Mouse (Mus musculus) lung, embryonic 14.5 days (tissue): ENCODE results near the gene Kynu. TPM values are rescaled to one million over a fixed set of nuclear protein-coding genes. Genes with fewer than 3 reads are reported as not detected.

Source experiments
- ATAC-seq: fragments of 200-750 bp; cut with Nextera tagmentation; 2 replicates; pipeline ENCODE4 v1.8.0; 2017; ENCODE audit warnings: mild to moderate bottlenecking, moderate TSS enrichment, moderate library complexity; ENCODE audit not compliant: insufficient read depth
- DNase-seq: peaks from one replicate; pipeline ENCODE4 v3.0.0-alpha.2; 2015
- H3K27ac ChIP-seq: fragments of 300-500 bp; sonication (generic); 2 replicates; pipeline ENCODE4 v1.5.1; 2014; ENCODE audit warnings: low read depth, mild to moderate bottlenecking, moderate library complexity
- H3K27me3 ChIP-seq: fragments of 300-500 bp; sonication (generic); 2 replicates; pipeline ENCODE4 v1.6.1; 2014; ENCODE audit warnings: low read length, control low read depth; ENCODE audit not compliant: insufficient read depth
- H3K36me3 ChIP-seq: fragments of 300-500 bp; sonication (generic); 2 replicates; pipeline ENCODE4 v1.6.1; 2014; ENCODE audit warnings: control low read depth; ENCODE audit not compliant: insufficient read depth
- H3K4me1 ChIP-seq: fragments of 300-500 bp; sonication (generic); 2 replicates; pipeline ENCODE4 v1.6.1; 2014; ENCODE audit warnings: antibody characterized with exemption, control low read depth; ENCODE audit not compliant: insufficient read depth
- H3K4me2 ChIP-seq: fragments of 300-500 bp; sonication (generic); 2 replicates; pipeline ENCODE4 v1.6.1; 2014; ENCODE audit warnings: mild to moderate bottlenecking
- H3K4me3 ChIP-seq: fragments of 300-500 bp; sonication (generic); 2 replicates; pipeline ENCODE4 v1.5.1; 2014; ENCODE audit warnings: low read depth, low read length
- H3K9ac ChIP-seq: fragments of 300-500 bp; sonication (generic); 2 replicates; pipeline ENCODE4 v1.6.1; 2014
- H3K9me3 ChIP-seq: fragments of 300-500 bp; sonication (generic); 2 replicates; pipeline ENCODE4 v1.6.1; 2016; ENCODE audit warnings: low read depth, low read length, control low read depth
- CTCF ChIP-seq: IDR thresholded peaks from 2 replicates; pipeline ENCODE4 v1.5.1; 2016; ENCODE audit warnings: antibody characterized with exemption, low read depth
- WGBS: fragments of 180-500 bp; shearing (Covaris S2); extraction: QIAGEN DNeasy Blood & Tissue Kit; methylation state at CpG from one replicate; pipeline ENCODE4 v1.1.7; 2014; 5-methylcytosine and 5-hydroxymethylcytosine counted together
- polyA plus RNA-seq: library from polyadenylated mRNA; unstranded; fragments of >200 nt; fragmentation: Nextera tagmentation; extraction: Ambion mirVana; gene quantifications from 2 replicates; pipeline ENCODE4 v1.2.1, GENCODE M21; 2014

Gene Kynu
- polyA plus RNA-seq, 1 experiment from 2014 or later, result 0.14 TPM

DNA sequence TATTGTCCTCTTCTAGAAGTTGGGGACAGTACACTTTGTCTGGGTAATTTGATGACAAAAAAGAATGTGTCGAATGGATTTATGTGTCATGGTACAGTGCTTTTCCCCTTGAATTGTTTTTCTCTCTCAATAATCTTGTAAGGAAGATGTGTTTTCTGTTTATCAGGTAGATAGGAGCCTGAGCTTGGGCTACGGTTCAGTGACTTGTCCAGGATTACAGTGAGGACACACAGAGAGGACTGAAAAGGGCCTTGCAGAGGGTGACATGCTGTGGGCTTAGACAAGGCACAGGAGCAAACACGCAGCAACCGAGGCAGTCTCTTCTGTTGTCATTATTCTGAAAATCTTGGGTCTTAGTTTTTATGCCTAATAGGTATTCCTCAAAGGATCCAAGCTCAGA is 913 bp upstream of the Kynu start:
- WGBS, result 67% methylated on average over 4 of the region's 4 CpGs
- Histone ChIP-seq H3K4me3 (no peak overlapping the region), H3K27ac (no peak overlapping the region), H3K4me2 (no peak overlapping the region), H3K4me1 (no peaks in the 10 kb centered on the region), H3K9me3 (no peaks in the 10 kb centered on the region), H3K27me3 (no peaks in the 10 kb centered on the region), H3K9ac (no peak overlapping the region), H3K36me3 (no peaks in the 10 kb centered on the region)
- no peak for TF ChIP-seq CTCF
- ATAC-seq, result no peak
- no peak for DNase-seq

DNA sequence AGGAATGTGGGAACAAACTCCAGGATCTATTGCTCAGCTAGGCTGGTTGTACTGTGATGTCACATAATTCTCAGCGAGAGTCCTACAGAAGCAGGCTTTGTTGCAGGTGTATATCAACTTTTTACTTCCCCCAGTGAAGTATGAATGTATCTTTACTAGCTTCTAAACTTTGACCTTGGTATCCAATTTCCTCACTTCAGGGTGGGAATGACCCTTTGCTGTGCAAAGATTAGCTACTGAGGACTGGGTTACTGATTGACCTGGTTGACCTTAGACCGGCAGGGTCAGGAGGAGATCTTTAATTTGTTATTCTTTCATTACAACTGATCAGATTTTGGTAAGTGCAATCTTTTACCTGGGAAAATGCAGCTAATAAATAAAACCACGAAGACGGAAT is 758 bp downstream of the Kynu start:
- Histone ChIP-seq H3K9ac (no peak overlapping the region), H3K4me1 (no peaks in the 10 kb centered on the region), H3K27me3 (no peaks in the 10 kb centered on the region), H3K4me2 (no peak overlapping the region), H3K36me3 (no peaks in the 10 kb centered on the region), H3K4me3 (no peak overlapping the region), H3K9me3 (no peaks in the 10 kb centered on the region), H3K27ac (no peak overlapping the region)
- 32% methylated on average over 4 of the region's 4 CpGs for WGBS
- TF ChIP-seq CTCF, result no peak
- DNase-seq (no peak), ATAC-seq (no peak)

GRCm38 (mm10) chr2:43556985-43557384 is 1.9 kb downstream of the Kynu start:
- Histone ChIP-seq H3K36me3 (no peaks in the 10 kb centered on the region), H3K27me3 (no peaks in the 10 kb centered on the region), H3K4me1 (no peaks in the 10 kb centered on the region), H3K4me3 (no peak overlapping the region), H3K9ac (no peak overlapping the region), H3K4me2 (no peak overlapping the region), H3K9me3 (no peaks in the 10 kb centered on the region), H3K27ac (no peak overlapping the region)
- 65% methylated on average over 3 of the region's 3 CpGs for WGBS
- TF ChIP-seq CTCF, result no peak
- no peak for ATAC-seq
- no peak for DNase-seq

DNA sequence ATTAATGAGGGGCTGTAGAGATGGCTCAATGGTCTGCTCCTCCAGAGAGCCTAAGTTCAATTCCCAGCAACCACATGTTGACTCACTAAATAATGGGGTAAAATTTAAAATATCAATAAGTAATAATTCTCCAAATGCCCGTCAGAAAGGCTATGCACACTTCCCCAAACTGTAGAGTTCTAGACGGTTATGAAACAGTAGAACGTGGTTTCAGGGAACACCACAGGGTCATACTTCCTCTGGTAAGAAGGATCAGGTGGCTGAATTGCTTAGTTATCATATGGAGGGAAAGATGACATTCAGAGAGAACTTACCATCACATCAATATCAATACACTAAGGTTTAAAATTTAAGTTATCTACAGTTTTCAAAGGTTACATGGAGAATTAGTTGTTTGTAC is 6.1 kb downstream of the Kynu start:
- H3K27me3 ChIP-seq, result no peaks in the 10 kb centered on the region
- 83% methylated on average over 3 of the region's 3 CpGs for WGBS
- DNase-seq (no peak), ATAC-seq (no peak)
- H3K4me2 ChIP-seq, result no peak overlapping the region
- H3K4me1 ChIP-seq, result no peaks in the 10 kb centered on the region
- no peaks in the 10 kb centered on the region for H3K9me3 ChIP-seq
- H3K4me3 ChIP-seq, result no peak overlapping the region
- no peak for TF ChIP-seq CTCF
- H3K27ac ChIP-seq, result no peak overlapping the region
- no peak overlapping the region for H3K9ac ChIP-seq
- H3K36me3 ChIP-seq, result no peaks in the 10 kb centered on the region

DNA sequence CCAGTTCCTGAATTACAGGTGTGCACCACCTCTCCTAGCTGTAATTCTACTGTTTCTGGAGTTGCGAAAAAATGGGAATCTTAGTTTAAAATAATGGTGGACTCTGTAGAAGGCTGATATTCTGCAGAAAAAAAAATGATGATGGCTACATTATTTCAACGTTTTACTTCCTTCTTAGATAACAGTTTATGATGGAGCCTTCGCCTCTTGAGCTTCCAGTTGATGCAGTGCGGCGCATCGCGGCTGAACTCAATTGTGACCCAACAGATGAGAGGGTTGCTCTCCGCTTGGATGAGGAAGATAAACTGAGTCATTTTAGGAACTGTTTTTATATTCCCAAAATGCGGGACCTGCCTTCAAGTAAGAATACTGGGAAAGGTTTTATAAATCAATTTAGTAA is 7.7 kb downstream of the Kynu start:
- no peak overlapping the region for H3K4me2 ChIP-seq
- 86% methylated on average over 9 of the region's 9 CpGs for WGBS
- no peaks in the 10 kb centered on the region for H3K27me3 ChIP-seq
- no peak for ATAC-seq
- no peaks in the 10 kb centered on the region for H3K9me3 ChIP-seq
- no peak overlapping the region for H3K27ac ChIP-seq
- H3K9ac ChIP-seq, result no peak overlapping the region
- H3K36me3 ChIP-seq, result no peaks in the 10 kb centered on the region
- no peak overlapping the region for H3K4me3 ChIP-seq
- no peak for TF ChIP-seq CTCF
- no peaks in the 10 kb centered on the region for H3K4me1 ChIP-seq
- no peak for DNase-seq

DNA sequence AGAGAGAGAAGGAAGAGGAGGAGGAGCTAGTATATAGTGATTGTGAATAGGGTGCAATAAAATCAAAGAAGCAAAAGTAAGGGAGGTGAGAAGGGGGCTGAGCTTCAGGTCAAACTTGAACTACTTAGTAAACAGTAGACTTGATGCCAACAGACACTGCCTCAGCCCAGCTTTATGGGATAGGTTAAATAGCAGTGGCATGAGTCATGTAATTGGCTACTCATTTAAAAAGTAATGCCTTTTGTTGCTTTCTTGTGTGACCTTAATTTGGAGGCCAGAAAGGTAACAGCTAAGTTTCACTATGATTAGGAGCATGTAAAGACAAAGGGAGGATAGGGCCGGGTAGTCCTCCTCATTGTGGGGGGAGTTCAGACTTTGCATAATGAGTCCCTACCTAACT is 13.3 kb downstream of the Kynu start:
- no peak overlapping the region for H3K4me3 ChIP-seq
- no peak for TF ChIP-seq CTCF
- H3K9me3 ChIP-seq, result no peaks in the 10 kb centered on the region
- H3K27me3 ChIP-seq, result no peaks in the 10 kb centered on the region
- H3K36me3 ChIP-seq, result no peaks in the 10 kb centered on the region
- H3K27ac ChIP-seq, result no peak overlapping the region
- 63% methylated on average over 1 of the region's 1 CpGs for WGBS
- no peak overlapping the region for H3K4me2 ChIP-seq
- DNase-seq (no peak), ATAC-seq (no peak)
- H3K9ac ChIP-seq, result no peak overlapping the region
- H3K4me1 ChIP-seq, result no peaks in the 10 kb centered on the region

DNA sequence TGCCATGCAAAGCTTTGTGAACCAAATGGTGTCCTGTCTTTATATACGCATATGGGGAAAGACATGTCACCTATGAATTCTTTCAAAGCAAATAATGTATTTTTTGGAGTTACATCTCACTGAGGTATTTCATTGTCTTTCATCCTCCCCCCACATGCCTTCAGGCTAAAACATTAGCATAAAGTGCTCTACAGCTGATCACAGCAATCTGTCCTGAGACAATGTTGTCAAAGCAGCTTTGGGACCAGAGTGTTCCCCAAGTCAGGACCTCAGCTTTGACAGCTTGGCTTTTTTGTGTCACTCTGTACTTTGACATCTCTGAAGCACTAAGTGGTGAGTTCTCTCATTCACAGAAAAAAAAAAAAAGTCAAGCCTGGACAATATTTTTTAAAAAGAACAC is 18.4 kb downstream of the Kynu start:
- DNase-seq (no peak), ATAC-seq (no peak)
- Histone ChIP-seq H3K4me1 (no peaks in the 10 kb centered on the region), H3K9me3 (no peaks in the 10 kb centered on the region), H3K9ac (no peak overlapping the region), H3K27ac (no peak overlapping the region), H3K27me3 (no peaks in the 10 kb centered on the region), H3K4me3 (no peak overlapping the region), H3K36me3 (no peaks in the 10 kb centered on the region), H3K4me2 (no peak overlapping the region)
- WGBS, result 90% methylated on average over 1 of the region's 1 CpGs
- TF ChIP-seq CTCF, result no peak

DNA sequence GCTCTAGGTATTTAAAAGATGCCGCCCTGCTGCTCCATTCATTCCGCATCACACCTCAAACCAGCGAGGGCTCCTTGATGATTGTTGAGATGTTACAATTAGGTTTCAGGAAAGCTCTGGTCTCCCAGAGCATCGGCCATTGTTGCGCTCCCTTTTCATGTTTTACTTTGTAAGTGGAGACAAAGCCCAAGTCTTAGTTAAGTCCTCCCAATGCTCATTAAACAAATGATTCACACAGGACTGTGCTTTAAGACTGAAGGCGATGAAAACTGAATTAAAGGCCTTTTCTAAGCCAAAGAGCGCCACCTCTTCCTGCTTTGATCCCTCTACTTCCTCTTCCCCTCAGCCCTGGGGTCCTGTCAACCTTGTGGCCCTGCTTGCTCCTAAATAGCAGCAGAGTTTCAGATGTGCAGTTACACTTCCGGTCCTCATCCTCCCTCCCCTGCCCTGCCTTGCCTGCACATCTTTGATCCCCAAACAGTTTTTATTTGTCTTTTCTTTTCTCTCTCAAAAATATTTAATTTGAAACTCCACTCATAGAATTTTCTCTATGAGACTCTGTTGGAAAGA is 28.2 kb downstream of the Kynu start:
- no peak for TF ChIP-seq CTCF
- no peaks in the 10 kb centered on the region for H3K4me1 ChIP-seq
- H3K9me3 ChIP-seq, result no peaks in the 10 kb centered on the region
- DNase-seq (no peak), ATAC-seq (no peak)
- no peak overlapping the region for H3K4me2 ChIP-seq
- no peaks in the 10 kb centered on the region for H3K36me3 ChIP-seq
- H3K27ac ChIP-seq, result no peak overlapping the region
- H3K27me3 ChIP-seq, result no peaks in the 10 kb centered on the region
- no peak overlapping the region for H3K9ac ChIP-seq
- H3K4me3 ChIP-seq, result no peak overlapping the region
- 71% methylated on average over 8 of the region's 8 CpGs for WGBS
